In the genomic region with DNA sequence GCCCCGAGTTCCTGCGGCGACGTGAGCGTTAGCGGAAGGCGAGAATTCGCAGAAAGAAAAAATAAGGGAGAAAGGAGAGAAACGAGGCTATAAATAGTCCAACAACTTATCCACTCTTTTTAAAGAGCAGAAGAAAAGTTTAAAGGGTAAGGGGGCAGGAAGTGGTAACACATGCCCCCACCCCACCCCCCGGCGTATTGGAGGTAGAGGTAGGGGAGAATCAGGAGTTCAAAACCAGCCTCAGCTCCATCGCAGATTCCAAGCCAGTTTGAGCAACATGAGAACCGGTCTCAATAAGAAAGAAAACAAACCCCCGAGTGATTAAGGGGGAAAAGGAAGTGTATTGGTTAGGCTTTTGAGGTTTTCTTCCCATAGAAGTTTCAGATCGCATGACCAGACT, we compare ENCODE assay signal across 8 mouse cellular contexts. TPM values are rescaled to one million over a fixed set of nuclear protein-coding genes. Genes with fewer than 3 reads are reported as not detected.
DNase-seq lines count a peak whose midpoint lies in the region; ATAC-seq and TF ChIP-seq lines count a peak whose summit lies in the region.

No protein-coding gene starts in this region.

- no peak for TF ChIP-seq EP300 in MEL (IDR thresholded peaks at IDR 0.05; ENCODE audit: low read depth in 1 of 2, low read length in 2 of 2)

- no peak for TF ChIP-seq CTCF in MEL (IDR thresholded peaks at IDR 0.05 in 2 of 3, conservative IDR thresholded peaks at IDR 0.05 in 1 of 3; ENCODE audit: control insufficient read depth in 1 of 3, insufficient read depth in 1 of 3, low read depth in 2 of 3, low read length in 3 of 3, poor library complexity in 1 of 3, severe bottlenecking in 1 of 3)

- peak overlapping the region; percentile 63 for H3K4me2 ChIP-seq in kidney, embryonic 14.5 days (replicated peaks; ENCODE audit: low read depth, low read length)
- H3K4me2 ChIP-seq in forebrain, embryonic 13.5 days, result peak overlapping the region; percentile 88

- ATAC-seq in kidney, embryonic 14.5 days (ENCODE audit: low FRiP score, low TSS enrichment), result no peak
- ATAC-seq in forebrain, embryonic 13.5 days, result peak; percentile 14; the same call in 1 of the 2 replicates

- no peak for DNase-seq in kidney, adult 8-10 months
- peak; percentile 61 for DNase-seq in MEL (ENCODE audit: low read depth, low spot score)
- DNase-seq in layer of hippocampus, adult 11-12 months (ENCODE audit: low spot score), result no peak
- DNase-seq in right cerebral cortex, adult 18-20 months, result no peak
- DNase-seq in lung, adult 18-20 months, result no peak

- H3K4me3 ChIP-seq in kidney, embryonic 14.5 days (ENCODE audit: low read length), result peak overlapping the region; percentile 81
- H3K4me3 ChIP-seq in MEL (ENCODE audit: control insufficient read depth in 1 of 2, insufficient read depth in 1 of 2, low read depth in 2 of 2, low read length in 2 of 2), result peak overlapping the region; percentile 75 to 92
- peak overlapping the region; percentile 80 for H3K4me3 ChIP-seq in forebrain, embryonic 13.5 days
- peak overlapping the region; percentile 85 for H3K4me3 ChIP-seq in macrophage (ENCODE audit: inconsistent target)

- peaks cover 6% of the 10 kb centered on the region; the same call in 1 of the 2 replicates for H3K4me1 ChIP-seq in kidney, embryonic 14.5 days (ENCODE audit: control insufficient read depth, insufficient read depth, low read length)
- peaks cover 0 to 12% of the 10 kb centered on the region in 2 experiments; a peak in 3 of 4 replicates for H3K4me1 ChIP-seq in MEL (ENCODE audit: control insufficient read depth in 1 of 2, insufficient read depth in 2 of 2, low read length in 2 of 2)
- peaks cover 18% of the 10 kb centered on the region for H3K4me1 ChIP-seq in forebrain, embryonic 13.5 days

- 12% methylated on average over 15 of the region's 15 CpGs for WGBS in kidney, embryonic 14.5 days
- WGBS in forebrain, embryonic 13.5 days, result 18% methylated on average over 15 of the region's 15 CpGs
- 1% methylated on average over 15 of the region's 15 CpGs for WGBS in macrophage (ENCODE audit: missing documents)

- TF ChIP-seq POLR2A in MEL (IDR thresholded peaks at IDR 0.05; ENCODE audit: control insufficient read depth in 1 of 2, insufficient read depth in 1 of 2, low read depth in 1 of 2, low read length in 2 of 2, poor library complexity in 1 of 2), result no peak; a peak in 1 of 4 replicates

- peaks cover 3% of the 10 kb centered on the region; the same call in 1 of the 2 replicates for H3K9me3 ChIP-seq in kidney, embryonic 14.5 days (ENCODE audit: control insufficient read depth, low read length)
- H3K9me3 ChIP-seq in MEL (replicated peaks; ENCODE audit: insufficient read depth, low read length), result no peaks in the 10 kb centered on the region
- peaks cover 4% of the 10 kb centered on the region; the same call in 1 of the 2 replicates for H3K9me3 ChIP-seq in forebrain, embryonic 13.5 days (replicated peaks)

- H3K79me2 ChIP-seq in MEL (ENCODE audit: control insufficient read depth, insufficient read depth, low read length, poor library complexity), result peaks cover 16% of the 10 kb centered on the region
- peaks cover 33% of the 10 kb centered on the region for H3K79me2 ChIP-seq in macrophage (ENCODE audit: inconsistent target)

- H3K36me3 ChIP-seq in kidney, embryonic 14.5 days (ENCODE audit: control insufficient read depth, insufficient read depth, low read length), result peaks cover 15% of the 10 kb centered on the region
- H3K36me3 ChIP-seq in MEL (ENCODE audit: control insufficient read depth in 1 of 2, insufficient read depth in 2 of 2, low read length in 2 of 2) (peaks cover 1 to 18% of the 10 kb centered on the region in 2 experiments; a peak in 2 of 4 replicates), macrophage (ENCODE audit: inconsistent target) (peaks cover 17% of the 10 kb centered on the region)
- peaks cover 27% of the 10 kb centered on the region for H3K36me3 ChIP-seq in forebrain, embryonic 13.5 days (ENCODE audit: poor library complexity, severe bottlenecking)

- H3K9ac ChIP-seq in kidney, embryonic 14.5 days (ENCODE audit: low read depth, low read length), result peak overlapping the region; percentile 92
- peak overlapping the region; percentile 99 for H3K9ac ChIP-seq in MEL (ENCODE audit: control insufficient read depth, low read depth, low read length, poor library complexity, severe bottlenecking)
- H3K9ac ChIP-seq in forebrain, embryonic 13.5 days, result peak overlapping the region; percentile 91

- TF ChIP-seq RAD21 in MEL (IDR thresholded peaks at IDR 0.05; ENCODE audit: low read depth, low read length), result no peak

- peak overlapping the region; percentile 92 for H3K27ac ChIP-seq in kidney, embryonic 14.5 days (ENCODE audit: low read depth, low read length)
- H3K27ac ChIP-seq in MEL (ENCODE audit: control insufficient read depth, low read depth, low read length) (peak overlapping the region; percentile 94), macrophage (peak overlapping the region; percentile 95)
- peak overlapping the region; percentile 89 for H3K27ac ChIP-seq in forebrain, embryonic 13.5 days

- no peaks in the 10 kb centered on the region for H3K27me3 ChIP-seq in kidney, embryonic 14.5 days (ENCODE audit: control insufficient read depth, insufficient read depth, low read length)
- H3K27me3 ChIP-seq in MEL (ENCODE audit: control insufficient read depth in 1 of 2, insufficient read depth in 2 of 2, low read length in 2 of 2), result no peaks in the 10 kb centered on the region
- H3K27me3 ChIP-seq in forebrain, embryonic 13.5 days, result peaks cover 5% of the 10 kb centered on the region; the same call in 1 of the 2 replicates

RNA-seq across cellular contexts. Expression of gene Cops7a, which starts 0.4 kb away (rescaled TPM):
- polyA plus RNA-seq in kidney, embryonic 14.5 days (2014; fragmentation: Nextera tagmentation; extraction: Ambion mirVana), result 144 and 162 TPM in 2 replicates
- 75.1 and 85.0 TPM in 2 replicates for total RNA-seq in MEL (2012; rRNA removed)
- polyA plus RNA-seq in MEL (2012; ENCODE audit: insufficient read depth in 1 of 2, insufficient read length in 2 of 2, low read depth in 1 of 2, low replicate concordance in 2 of 2, missing spikeins in 1 of 2), result 100 to 1,000 TPM in 1 of 2 experiments, not detected in 1; 150 TPM
- 89.0 and 99.3 TPM in 2 replicates for polyA plus RNA-seq in forebrain, embryonic 13.5 days (2015; fragmentation: Nextera tagmentation; extraction: Ambion mirVana)
- 100 to 1,000 TPM in 1 of 26 experiments, 10 to 100 TPM in 25; 24.7 to 101 (median 50.8) TPM for total RNA-seq in macrophage (2018; cell fraction: chromatin; rRNA removed)
- 10 to 100 TPM; 33.2 to 68.8 (median 54.0) TPM for total RNA-seq in macrophage (2018; cell fraction: cytosol; rRNA removed)
- total RNA-seq in macrophage (2018; cell fraction: nucleus; rRNA removed), result 100 to 1,000 TPM in 2 of 26 experiments, 10 to 100 TPM in 24; 30.0 to 119 (median 56.0) TPM
- polyA plus RNA-seq in macrophage (2018), result 42.8 to 68.7 TPM (median 51.4 TPM) in 3 replicates

RNA-seq across cellular contexts. Expression of gene Pianp, which starts 30.7 kb away (rescaled TPM):
- polyA plus RNA-seq in kidney, embryonic 14.5 days (2014; fragmentation: Nextera tagmentation; extraction: Ambion mirVana), result 1.0 and 1.2 TPM in 2 replicates
- total RNA-seq in MEL (2012; rRNA removed), result 0.19 and 0.33 TPM in 2 replicates
- polyA plus RNA-seq in MEL (2012; ENCODE audit: insufficient read depth in 1 of 2, insufficient read length in 2 of 2, low read depth in 1 of 2, low replicate concordance in 2 of 2, missing spikeins in 1 of 2) (1 to 10 TPM in 1 of 2 experiments, not detected in 1; 5.5 TPM), macrophage (2018) (10.8 to 32.4 TPM (median 17.5 TPM) in 3 replicates)
- polyA plus RNA-seq in forebrain, embryonic 13.5 days (2015; fragmentation: Nextera tagmentation; extraction: Ambion mirVana), result 13.0 and 16.1 TPM in 2 replicates
- 10 to 100 TPM in 1 of 26 experiments, 1 to 10 TPM in 21, under 1 TPM in 2, not detected in 2; 0.51 to 10.7 (median 2.5) TPM for total RNA-seq in macrophage (2018; cell fraction: chromatin; rRNA removed)
- 10 to 100 TPM in 13 of 26 experiments, 1 to 10 TPM in 13; 4.8 to 26.1 (median 11.3) TPM for total RNA-seq in macrophage (2018; cell fraction: cytosol; rRNA removed)
- 10 to 100 TPM in 5 of 26 experiments, 1 to 10 TPM in 21; 3.2 to 16.6 (median 6.5) TPM for total RNA-seq in macrophage (2018; cell fraction: nucleus; rRNA removed)

RNA-seq across cellular contexts. Expression of gene Mlf2, which starts 34.6 kb away (rescaled TPM):
- 396 and 402 TPM in 2 replicates for polyA plus RNA-seq in kidney, embryonic 14.5 days (2014; fragmentation: Nextera tagmentation; extraction: Ambion mirVana)
- total RNA-seq in MEL (2012; rRNA removed), result 133 and 154 TPM in 2 replicates
- polyA plus RNA-seq in MEL (2012; ENCODE audit: insufficient read depth in 1 of 2, insufficient read length in 2 of 2, low read depth in 1 of 2, low replicate concordance in 2 of 2, missing spikeins in 1 of 2), result 100 to 1,000 TPM in 1 of 2 experiments, not detected in 1; 340 TPM
- 398 and 409 TPM in 2 replicates for polyA plus RNA-seq in forebrain, embryonic 13.5 days (2015; fragmentation: Nextera tagmentation; extraction: Ambion mirVana)
- total RNA-seq in macrophage (2018; cell fraction: chromatin; rRNA removed), result 100 to 1,000 TPM in 3 of 26 experiments, 10 to 100 TPM in 23; 17.4 to 116 (median 64.8) TPM
- total RNA-seq in macrophage (2018; cell fraction: cytosol; rRNA removed), result 100 to 1,000 TPM; 202 to 285 (median 260) TPM
- 100 to 1,000 TPM in 15 of 26 experiments, 10 to 100 TPM in 11; 48.2 to 153 (median 112) TPM for total RNA-seq in macrophage (2018; cell fraction: nucleus; rRNA removed)
- polyA plus RNA-seq in macrophage (2018), result 179 to 203 TPM (median 199 TPM) in 3 replicates

RNA-seq across cellular contexts. Expression of gene Zfp384, which starts 43.2 kb away (rescaled TPM):
- 12.5 and 15.0 TPM in 2 replicates for polyA plus RNA-seq in kidney, embryonic 14.5 days (2014; fragmentation: Nextera tagmentation; extraction: Ambion mirVana)
- total RNA-seq in MEL (2012; rRNA removed), result 19.2 and 19.5 TPM in 2 replicates
- 10 to 100 TPM in 1 of 2 experiments, not detected in 1; 57.4 TPM for polyA plus RNA-seq in MEL (2012; ENCODE audit: insufficient read depth in 1 of 2, insufficient read length in 2 of 2, low read depth in 1 of 2, low replicate concordance in 2 of 2, missing spikeins in 1 of 2)
- polyA plus RNA-seq in forebrain, embryonic 13.5 days (2015; fragmentation: Nextera tagmentation; extraction: Ambion mirVana), result 18.1 and 19.9 TPM in 2 replicates
- 100 to 1,000 TPM; 105 to 210 (median 160) TPM for total RNA-seq in macrophage (2018; cell fraction: chromatin; rRNA removed)
- total RNA-seq in macrophage (2018; cell fraction: cytosol; rRNA removed), result 10 to 100 TPM; 25.5 to 46.2 (median 36.9) TPM
- total RNA-seq in macrophage (2018; cell fraction: nucleus; rRNA removed), result 100 to 1,000 TPM in 24 of 26 experiments, 10 to 100 TPM in 2; 83.3 to 158 (median 128) TPM
- polyA plus RNA-seq in macrophage (2018), result 35.4 to 57.8 TPM (median 41.9 TPM) in 3 replicates

RNA-seq across cellular contexts. Expression of gene Ptms, which starts 45.8 kb away (rescaled TPM):
- 219 and 295 TPM in 2 replicates for polyA plus RNA-seq in kidney, embryonic 14.5 days (2014; fragmentation: Nextera tagmentation; extraction: Ambion mirVana)
- total RNA-seq in MEL (2012; rRNA removed), result 19.8 and 31.8 TPM in 2 replicates
- polyA plus RNA-seq in MEL (2012; ENCODE audit: insufficient read depth in 1 of 2, insufficient read length in 2 of 2, low read depth in 1 of 2, low replicate concordance in 2 of 2, missing spikeins in 1 of 2) (100 to 1,000 TPM in 1 of 2 experiments, not detected in 1; 177 TPM), macrophage (2018) (540 to 1,227 TPM (median 1,212 TPM) in 3 replicates)
- 588 and 626 TPM in 2 replicates for polyA plus RNA-seq in forebrain, embryonic 13.5 days (2015; fragmentation: Nextera tagmentation; extraction: Ambion mirVana)
- 100 to 1,000 TPM in 24 of 26 experiments, 10 to 100 TPM in 2; 64.6 to 536 (median 324) TPM for total RNA-seq in macrophage (2018; cell fraction: chromatin; rRNA removed)
- total RNA-seq in macrophage (2018; cell fraction: cytosol; rRNA removed), result 1,000 to 10,000 TPM; 1,151 to 2,439 (median 1,695) TPM
- total RNA-seq in macrophage (2018; cell fraction: nucleus; rRNA removed), result 1,000 to 10,000 TPM in 7 of 26 experiments, 100 to 1,000 TPM in 19; 360 to 1,431 (median 727) TPM
